Mouse (Mus musculus) cortical plate, adult 2 months (tissue): ENCODE measurements around the gene Pctp. TPM values are rescaled to one million over a fixed set of nuclear protein-coding genes. Genes with fewer than 3 reads are reported as not detected.

ENCODE experiments used
- H3K27ac ChIP-seq: fragments of 200-500 bp; 2 replicates; pipeline ENCODE4 v1.5.1; 2012; ENCODE audit warnings: low read length, control low read depth, inconsistent platforms; ENCODE audit not compliant: insufficient read depth
- H3K4me1 ChIP-seq: fragments of 200-500 bp; 2 replicates; pipeline ENCODE4 v1.6.1; 2011; ENCODE audit warnings: low read length; ENCODE audit not compliant: control insufficient read depth, insufficient read depth
- H3K4me3 ChIP-seq: fragments of 200-500 bp; 2 replicates; pipeline ENCODE4 v1.5.1; 2011; ENCODE audit warnings: mild to moderate bottlenecking, low read length, control low read depth; ENCODE audit not compliant: insufficient read depth
- CTCF ChIP-seq: fragments of 200-500 bp; IDR thresholded peaks from 2 replicates; pipeline ENCODE4 v1.5.1; 2011; ENCODE audit warnings: mild to moderate bottlenecking, control low read depth, low read length; ENCODE audit not compliant: insufficient read depth; ENCODE audit errors: extremely low read depth
- POLR2A ChIP-seq: fragments of 200-500 bp; IDR thresholded peaks from 2 replicates; pipeline ENCODE4 v1.6.1; 2011; ENCODE audit warnings: mild to moderate bottlenecking, low read length, control low read depth; ENCODE audit not compliant: insufficient read depth; ENCODE audit errors: extremely low read depth
- polyA plus RNA-seq: library from polyadenylated mRNA; depleted of rRNA; stranded (reverse); fragments of >200 nt; gene quantifications from 2 replicates; pipeline ENCODE4 v1.2.3, GENCODE M21; 2012

The Pctp gene
- polyA plus RNA-seq, 1 experiment = 1.6 TPM

- Histone ChIP-seq H3K27ac (no peak overlapping the region), H3K4me1 (no peaks in the 10 kb centered on the region), H3K4me3 (peak overlapping the region; percentile 9)
- TF ChIP-seq POLR2A (no peak), CTCF (no peak)
Observed at GRCm38 (mm10) chr11:90032807-90033206, 30.1 kb upstream of the Pctp start.

GRCm38 (mm10) chr11:90031076-90031475 lies 28.4 kb upstream of the Pctp start:
- H3K4me3 ChIP-seq = peak overlapping the region; percentile 35
- no peak for TF ChIP-seq CTCF
- TF ChIP-seq POLR2A = no peak
- no peak overlapping the region for H3K27ac ChIP-seq

GRCm38 (mm10) chr11:90030557-90030956 lies 27.9 kb upstream of the Pctp start:
- TF ChIP-seq CTCF (no peak), POLR2A (peak; percentile 73; the same call in 1 of the 2 replicates)
- Histone ChIP-seq H3K4me3 (peak overlapping the region; percentile 35), H3K27ac (no peak overlapping the region), H3K4me1 (no peaks in the 10 kb centered on the region)

More at GRCm38 (mm10) chr11:90031076-90031475, 28.4 kb upstream of the Pctp start:
- H3K4me1 ChIP-seq = no peaks in the 10 kb centered on the region

- Histone ChIP-seq H3K27ac (no peak within 1 kb of the TSS), H3K4me1 (no peaks in the 10 kb centered on the region), H3K4me3 (peak within 1 kb of the TSS; percentile 35)
- TF ChIP-seq CTCF = no peak
- no peak for TF ChIP-seq POLR2A
Observed at GRCm38 (mm10) chr11:90029841-90030398, 27.2 kb upstream of the Pctp start, which contains the start of gene Tmem100. Gene Tmem100, plus strand, starts transcription at chr11:90030348.

- TF ChIP-seq CTCF = no peak
- no peak for TF ChIP-seq POLR2A
- Histone ChIP-seq H3K4me3 (0 out of 2 replicates have a peak overlapping the region, but pooled peaks have one; percentile 21), H3K27ac (no peak overlapping the region), H3K4me1 (no peaks in the 10 kb centered on the region)
Observed at GRCm38 (mm10) chr11:90029354-90029753, 26.7 kb upstream of the Pctp start.

- Histone ChIP-seq H3K4me3 (no peak overlapping the region), H3K4me1 (no peaks in the 10 kb centered on the region), H3K27ac (no peak overlapping the region)
- TF ChIP-seq POLR2A (no peak), CTCF (no peak)
Observed at GRCm38 (mm10) chr11:90028746-90029145, 26.1 kb upstream of the Pctp start.

GRCm38 (mm10) chr11:90027216-90027615 lies 24.5 kb upstream of the Pctp start:
- Histone ChIP-seq H3K4me1 (no peaks in the 10 kb centered on the region), H3K27ac (no peak overlapping the region), H3K4me3 (no peak overlapping the region)
- no peak for TF ChIP-seq POLR2A
- no peak for TF ChIP-seq CTCF

- Histone ChIP-seq H3K4me3 (no peak overlapping the region), H3K27ac (no peak overlapping the region), H3K4me1 (no peaks in the 10 kb centered on the region)
- TF ChIP-seq POLR2A (no peak), CTCF (no peak)
Observed at GRCm38 (mm10) chr11:90026802-90027174, 24.1 kb upstream of the Pctp start.

GRCm38 (mm10) chr11:90025891-90026801 lies 23.5 kb upstream of the Pctp start:
- Histone ChIP-seq H3K27ac (no peak overlapping the region), H3K4me1 (no peaks in the 10 kb centered on the region), H3K4me3 (no peak overlapping the region)
- no peak for TF ChIP-seq CTCF
- no peak for TF ChIP-seq POLR2A
